Mouse (Mus musculus) liver, embryonic 15.5 days (tissue): ENCODE measurements around the gene Lonrf2. TPM values are rescaled to one million over a fixed set of nuclear protein-coding genes. Genes with fewer than 3 reads are reported as not detected.

Source experiments
- ATAC-seq: fragments of 200-750 bp; cut with Nextera tagmentation; 2 replicates; pipeline ENCODE4 v1.8.0; 2017; ENCODE audit warnings: moderate number of reproducible peaks, mild to moderate bottlenecking, moderate library complexity; ENCODE audit not compliant: insufficient read depth
- H3K27ac ChIP-seq: fragments of 300-500 bp; sonication (generic); replicated peaks from 2 replicates; pipeline ENCODE4 v1.5.1; 2015; ENCODE audit warnings: mild to moderate bottlenecking, inconsistent platforms
- H3K27me3 ChIP-seq: fragments of 300-500 bp; sonication (generic); 2 replicates; pipeline ENCODE4 v1.6.1; 2015; ENCODE audit warnings: mild to moderate bottlenecking, inconsistent platforms
- H3K36me3 ChIP-seq: fragments of 300-500 bp; sonication (generic); replicated peaks from 2 replicates; pipeline ENCODE4 v1.6.1; 2015; ENCODE audit warnings: moderate library complexity, mild to moderate bottlenecking, inconsistent platforms
- H3K4me1 ChIP-seq: fragments of 300-500 bp; sonication (generic); replicated peaks from 2 replicates; pipeline ENCODE4 v1.6.1; 2015; ENCODE audit warnings: inconsistent platforms
- H3K4me2 ChIP-seq: fragments of 300-500 bp; sonication (generic); 2 replicates; pipeline ENCODE4 v1.6.1; 2015; ENCODE audit warnings: moderate library complexity, mild to moderate bottlenecking, inconsistent platforms
- H3K4me3 ChIP-seq: fragments of 300-500 bp; sonication (generic); replicated peaks from 2 replicates; pipeline ENCODE4 v1.5.1; 2015; ENCODE audit warnings: mild to moderate bottlenecking, inconsistent platforms
- H3K9ac ChIP-seq: fragments of 300-500 bp; sonication (generic); 2 replicates; pipeline ENCODE4 v1.6.1; 2015; ENCODE audit warnings: moderate library complexity, mild to moderate bottlenecking, inconsistent platforms
- H3K9me3 ChIP-seq: fragments of 300-500 bp; sonication (generic); replicated peaks from 2 replicates; pipeline ENCODE4 v1.6.1; 2016; ENCODE audit warnings: inconsistent platforms
- WGBS: fragments of 180-500 bp; shearing (Covaris S2); methylation state at CpG from one replicate; pipeline ENCODE4 v1.1.7; 2015; ENCODE audit warnings: mixed read lengths; ENCODE audit not compliant: insufficient replicate concordance; 5-methylcytosine and 5-hydroxymethylcytosine counted together
- polyA plus RNA-seq: library from polyadenylated mRNA; unstranded; fragments of >200 nt; fragmentation: Nextera tagmentation; extraction: Ambion mirVana; gene quantifications from 2 replicates; pipeline ENCODE4 v1.2.1, GENCODE M21; 2015

Lonrf2 gene
- polyA plus RNA-seq: 0.08 TPM in 1 of 2 replicates, not detected in the other

DNA sequence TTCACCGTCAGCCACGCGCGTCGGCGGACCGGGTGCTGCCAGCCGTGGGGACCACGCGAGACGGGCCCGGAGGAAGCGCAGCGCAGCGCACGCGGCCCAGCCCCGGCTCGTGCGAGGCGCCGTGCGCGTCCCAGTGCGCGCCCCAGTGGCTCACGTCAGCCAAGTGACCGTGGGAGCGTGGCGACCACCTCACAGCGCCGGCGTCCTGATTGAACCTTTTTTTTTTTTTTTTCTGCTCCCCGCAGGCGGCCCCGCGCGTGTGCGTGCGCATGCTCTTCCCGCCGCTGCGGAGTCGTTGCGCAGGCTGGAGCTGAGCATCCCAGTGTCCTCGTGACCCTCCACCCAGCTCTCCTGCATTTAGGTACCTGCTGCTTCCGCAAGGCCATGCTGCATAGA lies at the start of gene Lonrf2:
Lonrf2 (minus strand) TSS at position 235 of the 396 bp plus-strand sequence.
- Histone ChIP-seq H3K9me3 (no peaks in the 10 kb centered on the region), H3K27ac (no peak within 1 kb of the TSS), H3K4me2 (peak within 1 kb of the TSS; percentile 51), H3K9ac (no peak within 1 kb of the TSS), H3K36me3 (no peaks in the 10 kb centered on the region), H3K27me3 (peaks cover 46% of the 10 kb centered on the region), H3K4me1 (no peaks in the 10 kb centered on the region), H3K4me3 (peak within 1 kb of the TSS; percentile 35)
- 3% methylated on average over 47 of the region's 47 CpGs for whole genome bisulfite sequencing
- no peak for ATAC-seq

- H3K4me1 ChIP-seq: no peaks in the 10 kb centered on the region
- H3K4me2 ChIP-seq: no peak overlapping the region
- no peak overlapping the region for H3K4me3 ChIP-seq
- H3K27ac ChIP-seq: no peak overlapping the region
- ATAC-seq: no peak
- no peaks in the 10 kb centered on the region for H3K9me3 ChIP-seq
- 28% methylated on average over 2 of the region's 2 CpGs for WGBS
- no peaks in the 10 kb centered on the region for H3K27me3 ChIP-seq
- H3K36me3 ChIP-seq: no peaks in the 10 kb centered on the region
- no peak overlapping the region for H3K9ac ChIP-seq
Observed at GRCm38 (mm10) chr1:38885956-38886355, 49.4 kb upstream of the Lonrf2 start.

- Histone ChIP-seq H3K4me1 (no peaks in the 10 kb centered on the region), H3K27ac (no peak overlapping the region), H3K27me3 (no peaks in the 10 kb centered on the region), H3K9me3 (no peaks in the 10 kb centered on the region), H3K36me3 (no peaks in the 10 kb centered on the region), H3K9ac (no peak overlapping the region), H3K4me2 (no peak overlapping the region), H3K4me3 (no peak overlapping the region)
- 52% methylated on average over 9 of the region's 9 CpGs for WGBS
- no peak for ATAC-seq
Observed at GRCm38 (mm10) chr1:38883766-38884165, 47.3 kb upstream of the Lonrf2 start.

GRCm38 (mm10) chr1:38882746-38883145 lies 46.2 kb upstream of the Lonrf2 start:
- Histone ChIP-seq H3K4me1 (no peaks in the 10 kb centered on the region), H3K27me3 (no peaks in the 10 kb centered on the region), H3K9ac (no peak overlapping the region), H3K36me3 (no peaks in the 10 kb centered on the region), H3K4me3 (no peak overlapping the region), H3K9me3 (no peaks in the 10 kb centered on the region), H3K27ac (no peak overlapping the region), H3K4me2 (no peak overlapping the region)
- WGBS: 62% methylated on average over 4 of the region's 4 CpGs
- ATAC-seq: no peak

- Histone ChIP-seq H3K27me3 (no peaks in the 10 kb centered on the region), H3K4me1 (no peaks in the 10 kb centered on the region), H3K27ac (no peak overlapping the region), H3K4me3 (no peak overlapping the region), H3K4me2 (no peak overlapping the region), H3K36me3 (no peaks in the 10 kb centered on the region), H3K9ac (no peak overlapping the region), H3K9me3 (no peaks in the 10 kb centered on the region)
- 44% methylated on average over 4 of the region's 4 CpGs for WGBS
- ATAC-seq: no peak
Observed at GRCm38 (mm10) chr1:38881366-38881765, 44.9 kb upstream of the Lonrf2 start.

GRCm38 (mm10) chr1:38876671-38877382 lies 40.3 kb upstream of the Lonrf2 start:
- H3K9me3 ChIP-seq: no peaks in the 10 kb centered on the region
- no peak overlapping the region for H3K4me2 ChIP-seq
- no peak for ATAC-seq
- H3K36me3 ChIP-seq: no peaks in the 10 kb centered on the region
- 32% methylated on average over 5 of the region's 5 CpGs for WGBS
- H3K27me3 ChIP-seq: no peaks in the 10 kb centered on the region
- H3K27ac ChIP-seq: no peak overlapping the region
- H3K9ac ChIP-seq: no peak overlapping the region
- no peak overlapping the region for H3K4me3 ChIP-seq
- H3K4me1 ChIP-seq: no peaks in the 10 kb centered on the region

GRCm38 (mm10) chr1:38873911-38874310 lies 37.4 kb upstream of the Lonrf2 start:
- Histone ChIP-seq H3K36me3 (no peaks in the 10 kb centered on the region), H3K4me2 (no peak overlapping the region), H3K4me1 (no peaks in the 10 kb centered on the region), H3K27me3 (no peaks in the 10 kb centered on the region), H3K4me3 (no peak overlapping the region), H3K9me3 (no peaks in the 10 kb centered on the region), H3K27ac (no peak overlapping the region), H3K9ac (no peak overlapping the region)
- WGBS: 63% methylated on average over 5 of the region's 5 CpGs
- no peak for ATAC-seq

DNA sequence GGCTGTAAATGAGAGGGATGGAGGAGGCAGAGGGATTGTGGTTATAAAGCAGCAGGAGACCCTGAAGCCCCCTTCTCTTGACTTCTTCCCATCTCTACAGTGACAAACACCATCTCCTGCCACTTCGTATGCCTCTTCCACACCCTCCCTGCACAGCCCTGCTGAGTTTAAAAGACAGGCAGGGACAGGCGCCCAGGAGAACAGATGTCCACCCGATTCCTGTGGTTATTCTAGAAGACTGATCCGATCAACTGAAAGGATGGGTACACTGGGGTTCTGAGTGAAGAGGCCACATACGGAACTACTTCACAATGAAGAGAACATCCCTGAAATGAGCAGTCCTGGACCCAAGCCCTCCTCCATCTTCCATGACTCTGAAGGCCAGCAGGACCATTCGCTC lies 35.3 kb upstream of the Lonrf2 start:
- Histone ChIP-seq H3K9me3 (no peaks in the 10 kb centered on the region), H3K27ac (no peak overlapping the region), H3K4me2 (no peak overlapping the region), H3K4me3 (no peak overlapping the region), H3K36me3 (no peaks in the 10 kb centered on the region), H3K27me3 (no peaks in the 10 kb centered on the region), H3K4me1 (no peaks in the 10 kb centered on the region), H3K9ac (no peak overlapping the region)
- WGBS: 81% methylated on average over 6 of the region's 6 CpGs
- no peak for ATAC-seq

GRCm38 (mm10) chr1:38869398-38870195 lies 33.1 kb upstream of the Lonrf2 start:
- H3K9ac ChIP-seq: no peak overlapping the region
- no peak overlapping the region for H3K27ac ChIP-seq
- no peaks in the 10 kb centered on the region for H3K4me1 ChIP-seq
- H3K9me3 ChIP-seq: no peaks in the 10 kb centered on the region
- H3K4me2 ChIP-seq: no peak overlapping the region
- WGBS: 44% methylated on average over 13 of the region's 13 CpGs
- no peak for ATAC-seq
- no peak overlapping the region for H3K4me3 ChIP-seq
- H3K27me3 ChIP-seq: no peaks in the 10 kb centered on the region
- H3K36me3 ChIP-seq: no peaks in the 10 kb centered on the region

DNA sequence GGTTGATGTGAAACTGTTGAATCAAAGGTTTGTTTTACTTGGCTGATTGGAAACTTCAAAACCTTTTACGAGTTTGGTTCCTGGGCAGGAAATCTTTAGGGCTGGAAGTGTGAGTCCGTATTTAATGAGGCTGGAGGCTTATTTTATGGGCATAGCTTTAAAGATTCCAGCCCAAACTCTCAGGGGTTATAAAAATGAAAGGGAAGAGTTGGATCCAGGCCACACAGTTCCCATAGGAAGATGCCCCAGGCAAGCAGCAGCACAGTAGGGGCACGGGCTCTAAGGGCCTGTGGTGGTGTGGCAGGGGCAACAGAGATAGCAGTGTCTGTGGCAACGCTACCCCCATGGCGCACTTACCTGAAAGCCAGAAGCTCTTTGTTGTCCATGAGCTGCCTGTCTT lies 29.7 kb upstream of the Lonrf2 start:
- ATAC-seq: no peak
- Histone ChIP-seq H3K4me2 (no peak overlapping the region), H3K9ac (no peak overlapping the region), H3K9me3 (no peaks in the 10 kb centered on the region), H3K27ac (no peak overlapping the region), H3K4me3 (no peak overlapping the region), H3K36me3 (no peaks in the 10 kb centered on the region), H3K27me3 (no peaks in the 10 kb centered on the region), H3K4me1 (no peaks in the 10 kb centered on the region)
- WGBS: 54% methylated on average over 5 of the region's 5 CpGs

DNA sequence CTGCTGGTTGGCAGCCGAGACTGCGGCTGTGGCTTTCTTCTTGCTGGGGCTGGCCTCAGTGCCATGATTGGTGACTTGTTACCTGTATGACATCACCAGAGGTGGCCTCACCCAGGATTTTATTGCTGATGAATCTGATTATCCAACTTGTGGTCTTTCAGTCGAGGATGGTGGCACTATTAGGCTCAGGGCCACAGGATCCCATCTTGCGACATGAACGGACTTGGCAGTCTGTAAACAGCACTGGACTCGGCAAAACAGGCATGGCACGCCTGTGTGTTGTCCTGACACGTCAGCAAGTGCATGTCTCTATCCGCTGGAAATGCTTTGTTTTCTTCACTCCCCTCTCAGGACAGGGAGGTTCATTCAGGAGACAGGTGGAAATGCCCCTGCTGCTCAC lies 27.8 kb upstream of the Lonrf2 start:
- Histone ChIP-seq H3K9me3 (no peaks in the 10 kb centered on the region), H3K4me3 (no peak overlapping the region), H3K4me1 (no peaks in the 10 kb centered on the region), H3K4me2 (no peak overlapping the region), H3K36me3 (no peaks in the 10 kb centered on the region), H3K27me3 (no peaks in the 10 kb centered on the region), H3K27ac (no peak overlapping the region), H3K9ac (no peak overlapping the region)
- ATAC-seq: no peak
- WGBS: 59% methylated on average over 9 of the region's 9 CpGs
